Mouse (Mus musculus): ENCODE measurements around the gene Ogdh. TPM values are rescaled to one million over a fixed set of nuclear protein-coding genes. Genes with fewer than 3 reads are reported as not detected.
"Not testable (repeated sequence)": the region's sequence is repeated elsewhere in the genome, so short reads cannot be mapped to it uniquely, and the experiment has no call there.

Gene Ogdh
- polyA plus RNA-seq (2015; fragmentation: Nextera tagmentation; extraction: Ambion mirVana): 82.0 and 83.5 TPM in 2 replicates

- DNase-seq (ENCODE audit: low spot score): peak; percentile 98
These were observed at the start of gene Ogdh for GRCm38 (mm10) chr11:6291401-6292115. Ogdh (plus strand) TSS chr11:6291633.

- DNase-seq (ENCODE audit: low spot score): peak; percentile 12
These were observed 46.7 kb upstream of the Ogdh start for GRCm38 (mm10) chr11:6244707-6245106.

- DNase-seq (ENCODE audit: low spot score): no peak
These were observed 39.2 kb upstream of the Ogdh start for GRCm38 (mm10) chr11:6252248-6252647.

- no peak for DNase-seq (ENCODE audit: low spot score)
These were observed 38.6 kb upstream of the Ogdh start for GRCm38 (mm10) chr11:6252824-6253223.

- DNase-seq (ENCODE audit: low spot score): not testable (repeated sequence)
These were observed 36.8 kb upstream of the Ogdh start for GRCm38 (mm10) chr11:6254602-6255001.

GRCm38 (mm10) chr11:6256490-6257072 is 34.9 kb upstream of the Ogdh start:
- DNase-seq (ENCODE audit: low spot score): no peak

GRCm38 (mm10) chr11:6259413-6259812 is 32.0 kb upstream of the Ogdh start:
- DNase-seq (ENCODE audit: low spot score): no peak

GRCm38 (mm10) chr11:6261434-6262082 is 29.9 kb upstream of the Ogdh start:
- peak; percentile 76 for DNase-seq (ENCODE audit: low spot score)

GRCm38 (mm10) chr11:6266621-6267020 is 24.8 kb upstream of the Ogdh start:
- DNase-seq (ENCODE audit: low spot score): no peak

- peak; percentile 94 for DNase-seq (ENCODE audit: low spot score)
These were observed 23.8 kb upstream of the Ogdh start, which contains the start of gene Ddx56 for GRCm38 (mm10) chr11:6267320-6268254. Ddx56 (minus strand) TSS chr11:6267772.

GRCm38 (mm10) chr11:6273607-6274006 is 17.8 kb upstream of the Ogdh start:
- DNase-seq (ENCODE audit: low spot score): no peak

- peak; percentile 98 for DNase-seq (ENCODE audit: low spot score)
These were observed 16.9 kb upstream of the Ogdh start, which contains the start of gene Tmed4 for GRCm38 (mm10) chr11:6274387-6275093. Tmed4 (minus strand) TSS chr11:6274870.

- DNase-seq (ENCODE audit: low spot score): no peak
These were observed 16.3 kb upstream of the Ogdh start for GRCm38 (mm10) chr11:6275094-6275484.

GRCm38 (mm10) chr11:6276466-6276865 is 15.0 kb upstream of the Ogdh start:
- DNase-seq (ENCODE audit: low spot score): no peak

- no peak for DNase-seq (ENCODE audit: low spot score)
These were observed 8.5 kb upstream of the Ogdh start for GRCm38 (mm10) chr11:6282940-6283339.

GRCm38 (mm10) chr11:6290138-6290537 is 1.3 kb upstream of the Ogdh start:
- no peak for DNase-seq (ENCODE audit: low spot score)

- DNase-seq (ENCODE audit: low spot score): no peak
These were observed 550 bp upstream of the Ogdh start for GRCm38 (mm10) chr11:6290883-6291282.

- DNase-seq (ENCODE audit: low spot score): peak; percentile 89
These were observed 919 bp downstream of the Ogdh start for GRCm38 (mm10) chr11:6292116-6292987.

- no peak for DNase-seq (ENCODE audit: low spot score)
These were observed 1.5 kb downstream of the Ogdh start for GRCm38 (mm10) chr11:6292988-6293349.

- DNase-seq (ENCODE audit: low spot score): no peak
These were observed 2.2 kb downstream of the Ogdh start for GRCm38 (mm10) chr11:6293601-6294000.
